Mouse (Mus musculus) liver, postnatal 0 days (tissue): ENCODE results near the gene Mmd2. TPM values are rescaled to one million over a fixed set of nuclear protein-coding genes. Genes with fewer than 3 reads are reported as not detected.

Source experiments
- ATAC-seq: fragments of 200-750 bp; cut with Nextera tagmentation; 2 replicates; pipeline ENCODE4 v1.8.0; 2017; ENCODE audit warnings: mild to moderate bottlenecking, moderate library complexity
- DNase-seq: peaks from one replicate; pipeline ENCODE4 v3.0.0-alpha.2; 2016
- H3K27ac ChIP-seq: fragments of 300-500 bp; sonication (generic); 2 replicates; pipeline ENCODE4 v1.5.1; 2014; ENCODE audit warnings: antibody characterized with exemption, moderate library complexity, mild to moderate bottlenecking, low read depth
- H3K27me3 ChIP-seq: fragments of 300-500 bp; sonication (generic); 2 replicates; pipeline ENCODE4 v1.6.1; 2014; ENCODE audit warnings: low read length, control low read depth, mixed read lengths; ENCODE audit not compliant: insufficient read depth
- H3K36me3 ChIP-seq: fragments of 300-500 bp; sonication (generic); replicated peaks from 2 replicates; pipeline ENCODE4 v1.6.1; 2014; ENCODE audit warnings: mild to moderate bottlenecking, control low read depth, low read length, moderate library complexity, mixed read lengths; ENCODE audit not compliant: insufficient read depth
- H3K4me1 ChIP-seq: fragments of 300-500 bp; sonication (generic); 2 replicates; pipeline ENCODE4 v1.6.1; 2014; ENCODE audit warnings: antibody characterized with exemption, mild to moderate bottlenecking, control low read depth; ENCODE audit not compliant: insufficient read depth
- H3K4me2 ChIP-seq: fragments of 300-500 bp; sonication (generic); 2 replicates; pipeline ENCODE4 v1.6.1; 2014; ENCODE audit warnings: low read depth, mild to moderate bottlenecking, low read length, moderate library complexity, mixed read lengths
- H3K4me3 ChIP-seq: fragments of 300-500 bp; sonication (generic); 2 replicates; pipeline ENCODE4 v1.5.1; 2014; ENCODE audit warnings: low read depth, low read length
- H3K9ac ChIP-seq: fragments of 300-500 bp; sonication (generic); replicated peaks from 2 replicates; pipeline ENCODE4 v1.6.1; 2014; ENCODE audit warnings: mild to moderate bottlenecking, moderate library complexity
- H3K9me3 ChIP-seq: fragments of 300-500 bp; sonication (generic); 2 replicates; pipeline ENCODE4 v1.6.1; 2016; ENCODE audit warnings: mild to moderate bottlenecking, control low read depth, low read length, mixed read lengths
- CTCF ChIP-seq: sonication (generic); IDR thresholded peaks from 2 replicates; pipeline ENCODE4 v1.5.1; 2016; ENCODE audit warnings: antibody characterized with exemption, low read depth
- EP300 ChIP-seq: IDR thresholded peaks from 2 replicates; pipeline ENCODE4 v1.6.1; 2016; ENCODE audit warnings: antibody characterized with exemption, low read depth, mild to moderate bottlenecking
- WGBS: fragments of 180-500 bp; shearing (Covaris S2); extraction: QIAGEN DNeasy Blood & Tissue Kit; methylation state at CpG from one replicate; pipeline ENCODE4 v1.1.7; 2014; ENCODE audit not compliant: insufficient replicate concordance; 5-methylcytosine and 5-hydroxymethylcytosine counted together
- polyA plus RNA-seq: library from polyadenylated mRNA; unstranded; fragments of >200 nt; fragmentation: Nextera tagmentation; extraction: Ambion mirVana; gene quantifications from 2 replicates; pipeline ENCODE4 v1.2.1, GENCODE M21; 2015

Mmd2 gene
- polyA plus RNA-seq, 1 experiment from 2014 or later: 11.8 TPM

- TF ChIP-seq CTCF (no peak), EP300 (no peak)
These were observed 88.2 kb downstream of the Mmd2 start for GRCm38 (mm10) chr5:142520360-142520759.

GRCm38 (mm10) chr5:142518973-142519372, 89.6 kb downstream of the Mmd2 start:
- H3K27ac ChIP-seq: no peak overlapping the region
- H3K4me2 ChIP-seq: no peak overlapping the region
- DNase-seq (no peak), ATAC-seq (no peak)
- WGBS: 57% methylated on average over 6 of the region's 6 CpGs
- H3K9me3 ChIP-seq: no peaks in the 10 kb centered on the region
- no peaks in the 10 kb centered on the region for H3K27me3 ChIP-seq
- H3K4me3 ChIP-seq: no peak overlapping the region
- H3K9ac ChIP-seq: no peak overlapping the region
- TF ChIP-seq CTCF: no peak
- H3K36me3 ChIP-seq: no peaks in the 10 kb centered on the region
- H3K4me1 ChIP-seq: no peaks in the 10 kb centered on the region

More at GRCm38 (mm10) chr5:142520360-142520759, 88.2 kb downstream of the Mmd2 start:
- DNase-seq (no peak), ATAC-seq (peak; percentile 63)
- Histone ChIP-seq H3K27ac (no peak overlapping the region), H3K4me1 (no peaks in the 10 kb centered on the region), H3K4me3 (no peak overlapping the region), H3K9me3 (no peaks in the 10 kb centered on the region), H3K27me3 (no peaks in the 10 kb centered on the region), H3K4me2 (no peak overlapping the region), H3K9ac (no peak overlapping the region), H3K36me3 (no peaks in the 10 kb centered on the region)
- WGBS: 63% methylated on average over 4 of the region's 4 CpGs

Other genes with a start within 250 kb of the Mmd2 start
- 1.7 TPM in 2 replicates for gene Foxk1, start 207.3 kb downstream of the Mmd2 start, polyA plus RNA-seq
- 2.8 and 4.0 TPM in 2 replicates for gene Ap5z1, start 144.9 kb downstream of the Mmd2 start, polyA plus RNA-seq
- not detected in 2 replicates for gene Papolb, start 78.7 kb downstream of the Mmd2 start, polyA plus RNA-seq
- gene Radil, start 57.7 kb downstream of the Mmd2 start, polyA plus RNA-seq: 0.05 TPM in 1 of 2 replicates, not detected in the other
- 16.7 and 18.6 TPM in 2 replicates for gene Wipi2, start 18.9 kb upstream of the Mmd2 start, polyA plus RNA-seq
- gene Slc29a4, start 83.7 kb upstream of the Mmd2 start, polyA plus RNA-seq: 0.07 and 0.16 TPM in 2 replicates
- 2.9 and 4.0 TPM in 2 replicates for gene Tnrc18, start 208.9 kb upstream of the Mmd2 start, polyA plus RNA-seq